Mouse (Mus musculus) right cerebral cortex, postnatal 10 days (tissue): ENCODE measurements around the gene Pus7.
"Not testable (repeated sequence)": the region's sequence is repeated elsewhere in the genome, so short reads cannot be mapped to it uniquely, and the experiment has no call there.

Experiments
- DNase-seq, 2 experiments: peaks; one replicate each; pipeline ENCODE4 v3.0.0; 2021; ENCODE audit warnings: low spot score in 2 of 2

Pus7 gene

GRCm38 (mm10) chr5:23755591-23755990 lies 27.9 kb downstream of the Pus7 start:
- no peak for DNase-seq

- no peak for DNase-seq
Measured at GRCm38 (mm10) chr5:23749882-23750281, 33.6 kb downstream of the Pus7 start.

- DNase-seq = no peak
Measured at GRCm38 (mm10) chr5:23743261-23743660, 40.2 kb downstream of the Pus7 start.

- DNase-seq = no peak
Measured at GRCm38 (mm10) chr5:23737111-23737510, 46.4 kb downstream of the Pus7 start.

GRCm38 (mm10) chr5:23736366-23736765 lies 47.1 kb downstream of the Pus7 start:
- no peak for DNase-seq

- DNase-seq = no peak
Measured at GRCm38 (mm10) chr5:23721956-23722355, 61.6 kb downstream of the Pus7 start.

GRCm38 (mm10) chr5:23718881-23719328 lies 64.6 kb downstream of the Pus7 start:
- no peak for DNase-seq

GRCm38 (mm10) chr5:23718182-23718534 lies 65.4 kb downstream of the Pus7 start:
- DNase-seq = no peak

- no peak for DNase-seq
Measured at GRCm38 (mm10) chr5:23717469-23718181, 65.9 kb downstream of the Pus7 start.

GRCm38 (mm10) chr5:23713401-23714335 lies 69.8 kb downstream of the Pus7 start:
- no peak for DNase-seq

GRCm38 (mm10) chr5:23712130-23713001 lies 71.1 kb downstream of the Pus7 start:
- DNase-seq = peak; percentile 76 to 77

- DNase-seq = peak; percentile 44 to 54
Measured at GRCm38 (mm10) chr5:23711671-23712129, 71.8 kb downstream of the Pus7 start.

- DNase-seq = no peak
Measured at GRCm38 (mm10) chr5:23711244-23711643, 72.3 kb downstream of the Pus7 start.

- DNase-seq = no peak
Measured at GRCm38 (mm10) chr5:23709661-23710060, 73.8 kb downstream of the Pus7 start.

- not testable (repeated sequence) for DNase-seq
Measured at GRCm38 (mm10) chr5:23706601-23707597, 76.6 kb downstream of the Pus7 start.

- no peak for DNase-seq
Measured at GRCm38 (mm10) chr5:23697457-23697856, 86.1 kb downstream of the Pus7 start.
